ENCODE assay signal across 20 mouse cellular contexts in genomic region chr9:43668731-43669130, GRCm38 (mm10).
DNase-seq lines count a peak whose midpoint lies in the region; ATAC-seq and TF ChIP-seq lines count a peak whose summit lies in the region.
"Had no signal": no experiment of that assay in that cellular context is flagged by ENCODE, and none has a peak within 500 bp of the region (broad histone marks: within the 10 kb centered on the region; RNA-seq: fewer than 3 reads in every experiment).

No protein-coding gene starts in this region.

- H3K27me3 ChIP-seq in C2C12 (ENCODE audit: control insufficient read depth, insufficient read depth, insufficient read length): no peaks in the 10 kb centered on the region
- no peaks in the 10 kb centered on the region for H3K27me3 ChIP-seq in myocyte (ENCODE audit: control insufficient read depth, insufficient read depth, insufficient read length)
- H3K27me3 ChIP-seq: embryonic facial prominence, embryonic 13.5 days; forebrain, embryonic 15.5 days had no signal

- H3K4me2 ChIP-seq in myocyte (ENCODE audit: low read depth): peak overlapping the region; percentile 49
- H3K4me2 ChIP-seq: embryonic facial prominence, embryonic 13.5 days; forebrain, embryonic 15.5 days; heart, embryonic 13.5 days had no signal

- H3K79me2 ChIP-seq in C2C12 (ENCODE audit: control insufficient read depth, insufficient read depth) (no peaks in the 10 kb centered on the region), myocyte (ENCODE audit: control insufficient read depth, insufficient read depth) (no peaks in the 10 kb centered on the region)

- H3K36me3 ChIP-seq in C2C12 (ENCODE audit: control insufficient read depth, insufficient read depth) (no peaks in the 10 kb centered on the region), myocyte (ENCODE audit: control insufficient read depth, insufficient read depth) (no peaks in the 10 kb centered on the region)
- H3K36me3 ChIP-seq: embryonic facial prominence, embryonic 13.5 days; forebrain, embryonic 15.5 days; heart, embryonic 13.5 days had no signal

- no peak for TF ChIP-seq CTCF in C2C12 (IDR thresholded peaks at IDR 0.05; ENCODE audit: control insufficient read depth, insufficient read depth, insufficient read length)

- no peaks in the 10 kb centered on the region for H3K79me3 ChIP-seq in C2C12 (ENCODE audit: low read depth)

- peak; percentile 64; the same call in 1 of the 2 replicates for ATAC-seq in frontal cortex, adult (ENCODE audit: low TSS enrichment)
- ATAC-seq: forebrain, embryonic 15.5 days; hindbrain, postnatal 0 days had no signal

- H3ac ChIP-seq in C2C12 (ENCODE audit: control insufficient read depth, insufficient read length, low read depth) (no peak overlapping the region), myocyte (ENCODE audit: control insufficient read depth, insufficient read length) (no peak overlapping the region)

- no peak for TF ChIP-seq POLR2A in myocyte (IDR thresholded peaks at IDR 0.05; ENCODE audit: insufficient read length, low read depth)

- DNase-seq in frontal cortex, postnatal 10 days (ENCODE audit: low spot score in 2 of 2): no peak
- DNase-seq in 3134 (ENCODE audit: extremely low read depth, insufficient read length, low spot score): peak; percentile 51
- no peak for DNase-seq in cerebellum, adult 11-12 months
- DNase-seq: adrenal gland, adult 8-10 months; adrenal gland, postnatal 36 days; B cell, adult 2 months; cerebellum, adult 11 months; cerebellum, adult 9-10 months; cerebellum, postnatal 25 days; gastrocnemius, adult 2 months; gastrocnemius, postnatal 36 days; heart, postnatal 36 days; kidney, adult 11 months had no signal

- H3K4me3 ChIP-seq in C2C12 (ENCODE audit: insufficient read depth, poor library complexity, severe bottlenecking) (no peak overlapping the region), myocyte (no peak overlapping the region)
- H3K4me3 ChIP-seq: embryonic facial prominence, embryonic 13.5 days; forebrain, embryonic 15.5 days; gastrocnemius, adult 2 months; heart, embryonic 13.5 days had no signal

TF ChIP-seq in C2C12, 6 proteins besides CTCF, POLR2A, EP300 and RAD21:
- no peak for TF ChIP-seq MYOG (IDR thresholded peaks at IDR 0.05; ENCODE audit: control insufficient read depth, extremely low read depth, insufficient read length)
- no peak for TF ChIP-seq USF1 (IDR thresholded peaks at IDR 0.05; ENCODE audit: low read depth)
- TF ChIP-seq CEBPB (IDR thresholded peaks at IDR 0.05; ENCODE audit: low read depth): no peak
- TF ChIP-seq FOSL1 (IDR thresholded peaks at IDR 0.05; ENCODE audit: insufficient read depth, low read length, poor library complexity, severe bottlenecking): peak; percentile 24
- peak; percentile 70 for TF ChIP-seq MAX (IDR thresholded peaks at IDR 0.05)
- TF ChIP-seq MYOD1 (IDR thresholded peaks at IDR 0.05; ENCODE audit: control insufficient read depth, insufficient read length, low read depth): no peak

TF ChIP-seq in myocyte, 11 proteins besides CTCF, POLR2A, EP300 and RAD21:
- TF ChIP-seq MYOD1 (IDR thresholded peaks at IDR 0.05; ENCODE audit: control insufficient read depth in 1 of 3, insufficient read length in 2 of 3, low read depth in 2 of 3): no peak
- TF ChIP-seq SRF (IDR thresholded peaks at IDR 0.05; ENCODE audit: control insufficient read depth, insufficient read length, low read depth): no peak
- no peak for TF ChIP-seq TCF3 (IDR thresholded peaks at IDR 0.05; ENCODE audit: insufficient read length, low read depth)
- no peak for TF ChIP-seq USF1 (IDR thresholded peaks at IDR 0.05; ENCODE audit: low read depth)
- TF ChIP-seq TCF12 (IDR thresholded peaks at IDR 0.05; ENCODE audit: insufficient read depth, poor library complexity, severe bottlenecking): no peak
TF ChIP-seq in myocyte: peak in this region for 0.
